Mouse (Mus musculus) CD4-positive helper T cell, adult 2 months (primary cell): ENCODE data around the gene Fscn2.

ENCODE experiments used
- DNase-seq: peaks from one replicate; pipeline ENCODE4 v3.0.0-alpha.2; 2012; ENCODE audit warnings: low read depth, missing footprints, low spot score

Gene Fscn2

DNA sequence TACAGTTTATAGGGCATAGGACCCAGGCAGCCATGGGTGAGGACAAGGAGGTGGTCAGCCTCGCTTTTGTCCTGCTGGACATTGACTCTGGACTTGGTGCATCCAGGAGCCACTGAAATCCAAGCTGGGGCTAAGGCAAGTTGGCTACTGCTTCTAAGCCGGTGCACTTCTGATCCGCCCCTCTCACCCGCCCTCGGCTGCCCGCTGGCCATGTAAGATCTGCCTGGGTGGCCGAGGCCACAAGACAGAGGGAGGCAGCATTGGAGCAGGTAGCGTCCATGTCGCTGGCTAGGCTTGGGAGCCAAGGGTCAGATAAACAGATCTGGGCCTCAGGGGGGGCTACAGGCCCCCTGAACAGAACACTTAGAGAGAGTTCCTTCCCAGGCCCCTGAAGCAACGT lies at the start of gene Fscn2:
Gene Fscn2, plus strand, starts transcription at position 240 of the 400 bp plus-strand sequence.
- no peak for DNase-seq

DNA sequence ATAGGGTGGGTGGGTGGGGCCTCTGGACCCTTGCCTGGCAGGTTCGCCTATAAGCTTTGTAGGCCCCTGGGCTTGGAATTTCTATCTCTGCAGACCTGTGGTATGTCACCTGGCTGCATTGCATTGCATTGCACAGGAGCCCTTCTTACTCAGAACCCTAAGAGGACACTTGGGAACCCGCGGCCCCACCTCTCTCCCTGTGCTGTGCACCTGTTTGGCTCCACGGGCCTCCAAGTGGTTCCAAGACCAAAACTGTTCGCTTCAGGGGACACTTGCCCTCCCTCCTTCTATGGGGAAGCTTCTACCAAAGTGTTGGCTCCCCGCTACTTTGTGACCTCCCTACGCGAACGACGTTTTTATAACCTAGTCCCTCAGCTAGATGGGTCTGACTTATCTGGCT lies 49.8 kb upstream of the Fscn2 start:
- no peak for DNase-seq

DNA sequence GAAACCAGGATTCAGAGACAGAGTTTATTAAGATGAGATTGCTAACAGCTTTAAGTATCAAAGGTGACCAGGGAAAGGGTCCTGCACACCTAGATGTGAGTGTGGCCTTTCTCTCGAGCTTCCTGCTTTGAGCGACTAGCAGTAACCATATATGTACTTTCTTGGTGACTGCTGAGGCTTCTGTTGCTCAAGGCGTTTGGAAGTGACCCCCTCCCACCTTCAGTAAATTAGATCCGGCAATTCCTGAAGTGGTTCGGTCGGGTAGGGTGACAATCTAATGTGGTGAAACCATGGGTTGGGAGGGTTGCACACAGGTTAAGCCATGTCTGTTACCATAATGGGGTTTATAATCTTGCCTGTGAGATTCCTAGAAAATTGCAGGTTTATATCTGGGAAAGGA lies 49.3 kb upstream of the Fscn2 start:
- DNase-seq, result no peak

- DNase-seq, result no peak
These were observed 47.2 kb upstream of the Fscn2 start for GRCm38 (mm10) chr11:120313906-120314685.

DNA sequence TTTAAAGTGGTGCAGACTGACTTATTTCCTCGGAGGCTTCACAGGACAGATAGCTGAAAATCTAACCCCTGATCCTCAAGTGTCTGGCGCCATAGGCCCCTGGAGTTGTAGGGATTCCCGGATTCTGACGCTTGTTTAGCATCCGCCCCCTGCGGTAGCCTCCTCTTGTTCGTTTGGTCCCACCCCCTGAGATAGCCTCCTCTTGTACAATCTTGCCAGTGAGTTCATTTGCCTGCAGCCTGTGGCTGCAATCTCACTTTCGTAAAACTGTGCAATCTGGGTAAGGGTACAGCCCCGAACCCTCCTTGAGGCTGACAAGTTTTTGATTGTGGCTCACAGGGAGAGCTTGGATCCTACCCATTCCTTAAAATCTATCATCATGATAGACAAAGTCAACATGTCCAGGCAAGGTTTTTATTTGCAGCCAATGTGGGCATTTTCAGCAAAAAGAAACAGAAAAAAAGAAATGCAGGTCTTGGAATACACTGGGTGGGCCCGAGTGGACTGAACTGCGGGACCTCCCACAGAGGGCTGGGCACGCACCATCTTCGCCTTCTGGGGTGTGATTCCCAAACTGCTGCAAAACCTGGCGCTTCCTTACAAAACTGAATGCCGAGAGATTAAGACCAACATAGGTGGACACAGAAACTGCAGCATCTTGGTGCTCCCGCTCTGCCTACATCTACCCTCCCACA lies 46.5 kb upstream of the Fscn2 start:
- DNase-seq, result no peak

DNA sequence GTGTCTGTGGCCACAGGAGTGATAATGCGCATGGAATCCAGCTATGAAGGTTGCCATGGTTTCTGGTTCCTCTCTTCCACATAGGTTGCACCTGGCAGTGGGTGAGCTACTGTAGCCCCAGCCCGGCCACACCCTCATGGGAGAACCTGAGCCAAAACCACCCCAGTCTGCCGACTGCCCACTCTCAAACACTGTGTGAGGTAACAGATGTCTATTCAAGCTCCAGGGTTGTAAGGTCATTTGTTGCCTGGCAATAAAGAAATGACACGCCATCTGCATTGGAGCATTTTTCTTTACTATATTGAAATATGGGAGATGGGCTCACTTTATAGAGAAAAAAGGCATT lies 45.9 kb upstream of the Fscn2 start:
- DNase-seq, result peak; percentile 30

DNA sequence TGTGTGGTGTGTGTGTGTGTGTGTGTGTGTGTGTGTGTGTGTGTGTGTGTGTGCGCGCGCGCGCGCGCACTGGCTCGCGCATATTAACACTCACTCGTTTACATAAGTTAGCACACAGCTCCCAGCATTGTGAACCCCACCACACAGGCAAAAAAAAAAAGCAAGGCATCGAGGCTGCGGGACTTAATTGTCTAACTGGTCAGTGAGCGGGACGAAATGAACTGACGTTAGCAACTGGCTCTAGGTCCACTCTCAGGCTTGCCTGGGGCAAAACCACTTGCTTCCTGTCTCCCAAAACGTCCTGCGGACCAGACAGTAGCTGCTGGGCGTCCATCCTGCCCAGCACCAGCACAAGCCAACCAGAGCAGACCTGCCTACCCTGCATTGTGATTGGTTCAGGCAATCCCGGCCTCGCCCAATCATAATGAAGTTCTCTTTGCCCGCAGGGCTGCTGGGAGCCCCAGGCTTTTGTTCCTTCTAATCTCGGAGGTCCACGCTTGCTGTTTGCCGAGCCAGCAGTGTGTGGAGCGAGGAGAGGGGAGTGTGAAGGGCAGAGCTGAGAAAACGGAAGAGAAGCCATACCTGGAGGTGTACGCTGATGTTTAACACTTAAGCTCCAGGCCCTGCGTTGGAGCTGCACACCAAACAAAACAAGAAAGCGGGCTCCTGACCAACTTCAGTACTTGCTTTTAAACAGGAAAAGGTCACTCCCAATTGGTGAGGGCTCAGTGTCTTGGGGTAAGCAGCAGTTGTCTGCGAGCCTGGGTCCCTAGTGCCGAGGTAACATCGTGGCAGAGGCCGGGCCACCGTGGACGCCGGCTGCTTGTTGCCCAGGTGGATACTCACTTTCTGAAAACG lies 45.3 kb upstream of the Fscn2 start:
- peak; percentile 89 for DNase-seq

DNA sequence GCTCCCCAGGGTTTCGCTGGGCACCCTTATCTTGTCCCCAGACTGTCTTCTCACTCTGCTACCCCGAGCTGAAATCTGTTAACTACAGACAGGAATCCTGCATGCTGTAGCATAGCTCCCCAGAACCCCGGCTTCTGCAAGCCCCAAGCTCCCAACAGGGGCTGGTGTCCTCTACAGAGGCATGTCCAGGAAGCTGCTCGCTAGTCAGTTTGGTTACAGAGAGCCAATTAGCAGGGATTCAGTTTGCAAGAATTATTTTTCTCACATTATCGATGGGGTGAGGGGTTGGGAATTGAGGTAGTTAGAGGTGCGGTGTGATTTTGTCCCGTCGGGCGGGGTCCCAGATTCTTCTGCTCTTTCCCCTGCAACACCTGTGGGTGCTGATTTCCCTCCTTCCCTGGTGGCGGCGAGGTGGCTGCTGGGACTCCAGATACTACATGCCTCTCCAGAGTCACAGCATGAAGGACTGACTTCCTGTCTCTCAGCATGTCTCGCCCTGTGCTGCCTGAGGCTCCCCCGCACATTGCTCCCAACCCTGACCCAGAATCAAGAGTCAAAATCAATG lies 44.6 kb upstream of the Fscn2 start:
- peak; percentile 33 for DNase-seq

DNA sequence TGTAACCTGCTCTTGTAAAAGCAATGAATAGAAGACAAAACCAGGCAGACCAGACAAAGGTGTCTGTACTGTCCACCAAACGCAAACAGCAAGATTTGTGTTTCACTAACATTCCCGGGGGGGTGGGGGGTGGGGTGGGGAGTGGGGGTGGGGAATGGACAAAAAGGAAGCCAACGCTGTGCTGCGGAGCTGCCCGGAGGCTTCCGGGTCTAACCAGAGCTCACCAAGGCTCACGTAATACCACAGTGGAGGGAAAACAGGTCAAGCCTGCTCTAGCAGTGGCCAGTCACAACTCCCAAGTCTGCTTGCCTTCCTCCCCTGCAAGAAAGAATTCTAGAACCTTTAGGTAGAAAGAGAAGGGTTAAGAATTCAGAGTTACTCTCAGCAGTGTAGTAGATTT lies 43.9 kb upstream of the Fscn2 start:
- no peak for DNase-seq

GRCm38 (mm10) chr11:120319310-120319709 lies 42.0 kb upstream of the Fscn2 start:
- no peak for DNase-seq

- DNase-seq, result no peak
These were observed 41.2 kb upstream of the Fscn2 start for GRCm38 (mm10) chr11:120320156-120320555.

- peak; percentile 0 for DNase-seq
These were observed 25.8 kb upstream of the Fscn2 start for GRCm38 (mm10) chr11:120335431-120336021.

DNA sequence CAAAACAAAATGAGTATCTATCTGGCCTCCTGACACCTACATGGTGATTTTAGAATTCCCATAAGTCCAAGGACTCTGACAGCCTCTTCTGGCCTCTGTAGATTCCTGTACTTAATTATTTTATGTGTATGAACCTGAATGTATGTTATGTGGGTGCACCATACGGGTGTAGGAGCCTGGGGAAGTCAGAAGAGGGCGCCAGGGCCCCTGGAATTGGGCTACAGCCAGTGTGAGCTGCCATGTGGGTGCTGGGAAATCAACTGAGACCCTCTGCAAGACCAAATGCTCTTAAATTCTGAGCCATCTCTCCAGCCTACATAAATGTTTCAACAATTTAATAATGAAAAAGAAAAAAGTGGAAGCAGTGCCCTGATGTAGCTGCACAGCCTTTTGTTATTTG lies 23.9 kb upstream of the Fscn2 start:
- DNase-seq, result peak; percentile 15

DNA sequence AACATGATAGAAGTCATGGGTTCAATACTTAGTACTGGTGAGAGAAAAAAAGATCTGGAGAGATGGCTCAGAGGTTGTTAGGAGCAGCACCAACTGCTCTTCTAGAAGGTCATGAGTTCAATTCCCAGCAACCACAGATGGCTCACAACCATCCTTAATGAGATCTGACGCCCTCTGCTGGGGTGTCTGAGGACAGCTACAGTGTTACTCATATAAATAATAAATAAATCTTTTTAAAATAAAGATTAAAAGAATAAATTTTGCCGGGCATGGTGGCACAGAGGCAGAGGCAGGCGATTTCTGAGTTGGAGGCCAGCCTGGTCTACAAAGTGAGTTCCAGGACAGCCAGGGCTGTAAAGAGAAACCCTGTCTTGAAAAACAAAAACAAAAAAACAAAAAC lies 22.5 kb upstream of the Fscn2 start:
- DNase-seq, result peak; percentile 0

DNA sequence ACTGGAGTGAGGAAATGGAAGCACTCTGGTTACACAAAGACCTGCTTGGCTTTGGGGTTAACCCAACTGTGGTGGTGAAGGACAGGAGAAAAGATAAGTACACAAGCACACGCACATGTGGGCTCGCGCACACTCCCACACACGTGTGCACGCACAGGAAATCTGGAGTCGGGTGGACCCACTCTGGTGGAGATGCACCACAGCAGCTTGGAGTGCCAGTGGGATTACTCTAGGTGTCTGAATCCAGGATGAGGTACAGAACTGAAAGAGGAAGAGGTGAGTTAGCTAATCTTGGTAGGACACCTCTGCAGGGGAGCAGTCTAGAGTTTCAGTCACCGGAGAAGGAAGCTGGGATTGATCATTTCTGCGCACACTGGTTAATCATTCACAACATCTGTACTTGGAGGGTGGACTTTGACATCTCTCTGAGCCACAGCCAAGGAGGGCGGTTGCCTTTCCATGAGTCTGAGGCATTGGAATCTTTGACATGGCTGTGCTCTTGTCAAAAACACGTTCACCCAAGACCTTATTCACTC lies 21.3 kb upstream of the Fscn2 start:
- DNase-seq, result peak; percentile 11

GRCm38 (mm10) chr11:120341661-120342060 lies 19.7 kb upstream of the Fscn2 start:
- no peak for DNase-seq

GRCm38 (mm10) chr11:120342656-120343160 lies 18.6 kb upstream of the Fscn2 start:
- DNase-seq, result no peak

DNA sequence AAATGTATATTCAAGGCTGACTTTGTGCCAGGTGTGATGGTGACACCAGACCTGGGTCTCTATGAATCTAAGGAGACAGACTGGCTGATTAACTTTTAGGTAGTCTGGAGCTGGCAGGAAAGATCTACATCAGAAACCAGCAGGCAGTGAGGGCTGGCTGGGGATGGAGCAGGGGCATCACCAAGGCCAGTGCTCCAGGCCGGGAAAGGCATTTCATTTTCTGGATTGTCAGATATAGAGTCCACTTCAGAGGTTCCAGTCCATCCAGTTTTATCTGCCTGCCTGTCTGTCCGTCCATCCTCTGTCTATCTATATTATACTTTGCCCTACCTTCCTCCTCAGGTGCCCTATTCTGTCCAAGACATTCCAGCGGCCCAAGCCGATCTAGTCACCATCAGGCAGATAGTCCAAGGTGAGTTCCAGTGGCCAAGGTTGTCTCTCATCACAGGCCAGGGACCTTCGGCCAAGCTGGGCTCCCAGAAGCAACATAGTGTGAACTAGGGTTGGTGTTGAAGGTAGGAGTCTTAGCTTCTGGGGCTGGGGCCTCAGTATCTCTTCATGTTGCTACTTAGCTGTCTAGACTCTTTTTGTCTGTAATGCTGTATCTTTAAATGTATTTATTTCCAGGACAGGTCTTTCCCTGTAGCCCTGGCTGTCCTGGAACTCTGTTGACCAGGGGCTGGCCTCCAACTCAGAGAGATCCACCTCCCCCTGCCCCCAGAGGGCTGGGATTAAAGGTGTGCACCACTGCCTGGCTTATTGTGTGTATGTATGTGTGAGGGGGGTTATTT lies 17.6 kb upstream of the Fscn2 start:
- DNase-seq, result no peak

GRCm38 (mm10) chr11:120344310-120344920 lies 16.9 kb upstream of the Fscn2 start:
- no peak for DNase-seq
